Mouse (Mus musculus) cerebellum, postnatal 10 days (tissue): ENCODE measurements around the gene Dnajc25.

Source experiments
- DNase-seq, 2 experiments: peaks; one replicate each; pipeline ENCODE4 v3.0.0; 2021; ENCODE audit warnings: mixed read lengths in 2 of 2

Gene Dnajc25

GRCm38 (mm10) chr4:59007016-59007415, 12.2 kb downstream of the Dnajc25 start:
- no peak for DNase-seq

DNA sequence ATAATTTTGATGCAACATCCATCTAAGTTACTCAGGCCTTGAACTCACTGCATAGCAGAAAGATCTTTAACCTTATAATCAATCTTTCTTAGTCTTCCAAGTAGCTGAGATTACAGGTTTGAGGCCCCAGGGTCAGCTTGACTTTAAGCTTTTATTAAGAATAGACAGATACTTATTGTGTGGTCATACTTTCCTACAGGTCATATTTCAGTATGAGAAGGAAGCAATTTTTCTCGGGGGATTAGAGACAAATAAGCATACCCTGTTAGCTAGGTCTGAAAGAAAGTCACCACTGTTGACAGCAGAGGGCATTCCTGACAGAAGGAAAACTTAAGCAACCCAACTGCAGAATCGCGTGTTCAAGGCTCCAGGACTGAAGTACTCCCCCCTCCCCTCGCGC, 13.1 kb downstream of the Dnajc25 start:
- DNase-seq = no peak

- DNase-seq = no peak
Measured at GRCm38 (mm10) chr4:59009186-59009585, 14.3 kb downstream of the Dnajc25 start.

- DNase-seq = no peak
Measured at GRCm38 (mm10) chr4:59009696-59010095, 14.8 kb downstream of the Dnajc25 start.

DNA sequence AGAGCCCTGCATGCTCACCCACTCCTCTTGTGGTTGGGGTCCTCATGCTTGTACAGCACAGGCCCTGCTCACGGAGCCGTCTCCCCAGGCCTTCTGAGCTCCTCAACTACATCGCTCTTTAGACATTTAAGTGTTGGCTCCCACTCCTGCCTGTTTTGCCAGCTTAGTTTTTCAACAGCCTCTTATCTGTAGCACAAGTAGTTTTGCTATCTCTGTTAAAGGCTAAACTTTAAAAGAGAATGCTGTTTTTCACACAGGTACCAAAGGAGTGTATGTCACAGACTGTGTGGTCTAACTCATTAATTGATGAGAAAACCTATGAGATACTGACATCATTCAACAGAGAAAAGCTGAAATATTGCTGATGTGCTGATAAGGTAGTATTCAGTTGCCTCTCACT, 16.6 kb downstream of the Dnajc25 start:
- no peak for DNase-seq

DNA sequence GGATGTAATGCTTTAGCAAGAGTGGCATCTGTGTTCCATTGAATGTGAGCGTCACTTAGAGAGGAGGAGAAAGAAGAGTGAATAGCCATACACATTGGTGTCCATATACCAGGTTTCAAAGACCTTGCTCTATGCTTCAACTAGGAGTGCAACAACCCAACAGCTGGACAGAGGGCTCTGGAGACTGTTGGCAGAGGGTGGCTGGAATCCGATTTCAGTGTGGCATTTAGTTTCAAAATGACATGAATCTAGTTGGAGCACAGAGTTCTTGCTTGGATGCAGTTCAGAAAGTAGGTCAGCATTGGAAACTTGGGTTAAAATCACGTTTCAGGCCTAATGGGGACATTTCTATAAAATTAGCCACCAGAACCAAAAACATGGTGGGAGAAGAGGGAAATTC, 20.3 kb downstream of the Dnajc25 start:
- DNase-seq = no peak

GRCm38 (mm10) chr4:59016922-59017321, 22.1 kb downstream of the Dnajc25 start:
- DNase-seq = no peak

- DNase-seq = peak; percentile 57 to 58
Measured at GRCm38 (mm10) chr4:59034325-59034917, 39.6 kb downstream of the Dnajc25 start.

GRCm38 (mm10) chr4:59034918-59035785, 40.3 kb downstream of the Dnajc25 start, which contains the start of gene Gng10:
Gng10 (plus strand) TSS chr4:59035088.
- peak; percentile 84 to 86 for DNase-seq

DNA sequence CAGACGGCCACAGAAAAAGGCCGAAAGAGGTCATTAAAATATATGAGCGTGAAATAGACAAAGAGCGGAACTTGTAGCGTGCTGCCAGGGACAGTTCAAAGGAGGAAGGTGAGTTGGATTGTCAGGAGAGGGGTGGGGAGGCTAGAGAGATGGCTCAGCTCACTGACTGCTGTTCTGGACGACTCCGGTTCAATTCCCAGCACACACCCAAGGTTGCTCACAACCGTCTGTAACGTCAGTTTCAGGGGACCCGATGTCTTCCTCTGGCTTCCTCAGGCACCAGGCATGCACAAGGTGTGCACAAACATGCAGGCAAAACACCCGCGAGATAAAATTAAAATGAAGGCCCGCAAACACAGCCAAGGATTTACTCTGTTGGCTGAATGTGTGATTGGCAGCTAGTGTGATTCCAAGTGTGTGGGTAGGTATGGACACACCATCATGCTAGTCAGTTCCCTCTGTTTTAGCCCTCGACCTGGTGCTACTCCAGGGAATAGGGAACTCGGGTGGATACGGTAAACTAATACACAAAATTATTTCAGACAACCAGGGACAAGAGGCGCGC, 41.0 kb downstream of the Dnajc25 start:
- peak in 1 of 2 experiments; percentile 24 for DNase-seq

DNA sequence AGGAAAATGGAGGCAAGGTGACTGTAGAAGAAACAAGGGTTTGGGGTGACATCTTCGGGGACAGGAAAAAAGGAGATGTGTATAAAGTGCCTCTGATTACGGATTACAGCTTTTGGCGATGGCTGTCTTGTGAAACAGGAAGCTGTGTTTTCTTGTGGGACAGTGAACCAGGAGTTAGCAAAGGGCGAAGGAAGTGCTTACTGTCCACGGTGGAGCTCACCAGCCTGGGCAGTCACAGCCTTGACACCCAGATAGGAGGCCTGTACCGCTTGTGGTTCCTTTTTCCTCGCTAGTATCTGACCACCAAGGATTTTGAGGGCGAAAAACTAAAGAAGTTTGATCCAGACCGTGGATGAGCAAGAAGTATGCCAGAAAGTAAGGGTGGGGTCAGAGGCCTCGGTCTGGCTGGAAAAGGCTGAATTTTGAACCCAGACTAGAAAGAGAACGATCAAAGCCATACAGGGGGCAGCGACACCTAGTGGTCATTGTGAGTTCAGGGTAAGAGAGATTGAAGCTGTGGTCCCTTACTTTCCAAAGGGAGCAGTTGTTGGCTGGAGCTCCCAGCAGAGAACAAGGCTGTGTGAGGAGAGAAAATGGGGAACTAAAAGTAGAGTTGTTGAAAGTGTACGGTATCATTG, 41.7 kb downstream of the Dnajc25 start:
- peak; percentile 89 for DNase-seq

GRCm38 (mm10) chr4:59037525-59037924, 42.7 kb downstream of the Dnajc25 start:
- DNase-seq = no peak

GRCm38 (mm10) chr4:59040397-59041287, 45.8 kb downstream of the Dnajc25 start:
- DNase-seq = no peak

- no peak for DNase-seq
Measured at GRCm38 (mm10) chr4:59043074-59043473, 48.2 kb downstream of the Dnajc25 start.

DNA sequence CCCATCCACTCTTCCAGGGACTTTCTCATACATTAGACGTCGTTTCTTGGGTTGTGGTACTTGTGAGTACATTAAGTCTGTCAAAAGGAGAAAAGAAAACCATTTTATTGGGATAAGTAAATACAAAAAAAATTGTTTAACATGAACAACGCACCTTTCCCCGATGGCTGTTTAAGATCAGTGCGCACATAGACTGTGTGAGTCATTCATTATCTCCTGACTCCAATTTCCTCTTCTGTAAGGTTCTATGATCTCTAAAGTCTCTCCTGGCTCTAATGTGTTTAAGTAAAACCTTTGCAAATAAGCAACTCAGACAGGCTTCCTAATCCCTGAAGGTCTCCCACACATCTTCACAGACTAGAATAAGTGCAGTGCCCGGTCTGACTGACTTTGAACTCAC, 49.0 kb downstream of the Dnajc25 start:
- no peak for DNase-seq

GRCm38 (mm10) chr4:59047222-59047621, 52.4 kb downstream of the Dnajc25 start:
- no peak for DNase-seq

DNA sequence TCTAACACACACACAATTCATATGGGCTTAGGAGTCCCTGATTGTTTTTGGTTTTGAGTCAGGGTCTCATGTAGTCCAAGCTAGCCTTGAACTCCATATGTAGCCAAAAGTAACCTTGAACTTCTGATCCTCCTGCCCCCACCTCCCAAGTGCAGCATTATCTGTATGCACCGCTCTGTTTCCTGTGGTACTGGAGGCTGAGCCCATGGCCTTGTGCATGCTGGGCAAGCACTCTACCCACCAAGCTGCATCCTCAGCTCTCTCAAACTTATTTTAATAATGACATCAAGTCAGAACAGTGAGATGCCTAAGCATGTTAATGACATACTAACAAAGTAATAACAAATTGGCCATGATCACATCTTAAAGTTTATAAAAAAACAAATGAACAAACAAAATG, 56.2 kb downstream of the Dnajc25 start:
- DNase-seq = no peak

GRCm38 (mm10) chr4:59057929-59058328, 63.1 kb downstream of the Dnajc25 start:
- DNase-seq = no peak

DNA sequence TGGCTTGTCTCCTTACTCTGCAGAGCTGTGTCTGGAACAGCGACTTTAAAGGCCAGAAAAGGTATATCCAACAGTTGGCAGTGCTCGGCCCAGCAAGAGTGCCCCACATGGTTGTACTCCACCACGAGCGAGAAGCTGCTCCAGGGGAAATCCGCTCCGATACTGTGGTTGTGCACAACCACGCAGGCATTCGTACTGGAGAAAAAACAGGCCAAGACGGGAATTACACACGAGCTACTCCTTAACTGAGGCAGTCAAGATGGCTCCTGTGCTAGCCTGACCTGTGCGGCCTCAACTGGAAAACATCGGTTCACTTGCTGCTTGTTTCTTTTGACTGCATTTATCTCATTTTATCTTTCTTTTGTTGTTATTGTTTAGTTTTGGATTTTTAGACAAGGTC, 67.7 kb downstream of the Dnajc25 start:
- no peak for DNase-seq

DNA sequence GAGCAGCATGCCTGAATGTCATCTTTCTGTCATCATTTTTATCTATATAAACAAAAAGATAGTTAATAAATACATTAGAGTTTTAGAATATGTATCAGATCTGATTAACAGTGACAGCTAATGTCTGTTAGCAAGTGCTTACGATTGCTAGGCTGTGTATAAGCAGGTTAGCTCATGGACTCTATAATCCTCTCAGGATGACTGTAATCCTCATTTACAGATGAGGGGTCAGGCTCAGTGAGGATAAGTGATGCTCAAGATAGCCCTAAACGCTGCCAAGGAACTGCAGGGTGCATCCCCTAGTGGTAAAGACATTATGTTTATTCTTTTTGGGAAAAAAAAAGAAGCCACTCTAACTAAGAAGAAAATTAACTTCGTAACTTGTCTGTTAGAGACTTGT, 74.4 kb downstream of the Dnajc25 start:
- DNase-seq = peak in 1 of 2 experiments; percentile 19
